Mouse (Mus musculus): ENCODE data around the gene Jmjd1c.

GRCm38 (mm10) chr10:67120640-67121039 is 24.7 kb downstream of the Jmjd1c start:
- TF ChIP-seq CTCF (IDR thresholded peaks at IDR 0.05; ENCODE audit: control insufficient read depth, insufficient read depth, insufficient read length) (no peak), USF1 (IDR thresholded peaks at IDR 0.05; ENCODE audit: low read depth) (no peak), MAX (IDR thresholded peaks at IDR 0.05) (no peak), MYOD1 (IDR thresholded peaks at IDR 0.05; ENCODE audit: control insufficient read depth, insufficient read length, low read depth) (no peak)
